Mouse (Mus musculus): ENCODE measurements around the gene Syt13. TPM values are rescaled to one million over a fixed set of nuclear protein-coding genes. Genes with fewer than 3 reads are reported as not detected.
A peak's percentile ranks its signal among the peaks of the same experiment; 100 is the strongest.

Syt13 gene
- polyA plus RNA-seq, 1 experiment from 2014 or later = 0.34 TPM

DNA sequence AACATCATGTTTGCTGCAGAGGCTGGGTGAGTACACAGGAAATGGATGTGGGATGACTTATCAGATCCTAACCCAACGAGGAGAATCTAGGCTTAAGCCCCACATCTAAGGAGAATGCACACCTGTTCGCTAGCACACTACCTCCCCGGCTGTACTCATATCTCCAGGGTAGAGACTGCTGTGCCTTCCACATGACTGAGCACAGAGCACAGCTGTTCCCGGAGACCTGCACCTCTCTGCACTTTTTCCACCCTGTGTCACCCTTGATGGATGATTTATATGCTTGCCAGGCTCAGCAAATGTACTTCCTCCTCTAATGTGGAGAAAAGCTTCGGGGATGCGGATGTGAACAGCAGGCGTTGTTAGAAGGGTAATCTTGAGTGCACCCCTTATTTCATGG is 16.2 kb downstream of the Syt13 start:
- no peak overlapping the region for H3K4me3 ChIP-seq
- no peak overlapping the region for H3K27ac ChIP-seq
- H3K36me3 ChIP-seq = no peaks in the 10 kb centered on the region
- WGBS = 64% methylated on average over 7 of the region's 7 CpGs
- no peak overlapping the region for H3K9ac ChIP-seq
- no peaks in the 10 kb centered on the region for H3K27me3 ChIP-seq
- ATAC-seq (replicated peaks; ENCODE audit: insufficient number of reproducible peaks, insufficient read depth, low FRiP score, low read depth) = 0 out of 2 replicates have a peak, but pooled peaks have one; percentile 21
- H3K4me2 ChIP-seq = no peak overlapping the region
- no peaks in the 10 kb centered on the region for H3K9me3 ChIP-seq (replicated peaks)
- peaks cover 4% of the 10 kb centered on the region; the same call in 1 of the 2 replicates for H3K4me1 ChIP-seq (replicated peaks)

DNA sequence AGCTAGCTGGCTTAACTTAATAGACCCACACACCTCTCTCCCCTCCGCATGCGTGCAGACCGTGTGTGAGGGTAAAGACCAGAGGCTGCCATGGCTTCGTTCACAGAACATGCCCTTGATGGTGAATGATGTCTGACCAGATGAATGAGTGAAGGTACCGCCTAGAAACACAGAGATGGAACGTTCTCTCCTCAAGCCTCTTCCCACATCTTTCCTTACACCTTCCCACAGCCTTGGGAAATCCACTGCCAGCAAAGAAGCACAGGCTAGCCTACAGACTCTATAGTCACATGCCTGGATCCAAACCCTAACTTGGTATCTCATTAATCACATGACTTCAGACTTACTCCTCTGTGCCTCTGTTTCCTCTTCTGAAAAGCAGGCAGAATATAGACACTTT is 18.5 kb downstream of the Syt13 start:
- no peak overlapping the region for H3K9ac ChIP-seq
- ATAC-seq (replicated peaks; ENCODE audit: insufficient number of reproducible peaks, insufficient read depth, low FRiP score, low read depth) = no peak
- 88% methylated on average over 6 of the region's 6 CpGs for WGBS

DNA sequence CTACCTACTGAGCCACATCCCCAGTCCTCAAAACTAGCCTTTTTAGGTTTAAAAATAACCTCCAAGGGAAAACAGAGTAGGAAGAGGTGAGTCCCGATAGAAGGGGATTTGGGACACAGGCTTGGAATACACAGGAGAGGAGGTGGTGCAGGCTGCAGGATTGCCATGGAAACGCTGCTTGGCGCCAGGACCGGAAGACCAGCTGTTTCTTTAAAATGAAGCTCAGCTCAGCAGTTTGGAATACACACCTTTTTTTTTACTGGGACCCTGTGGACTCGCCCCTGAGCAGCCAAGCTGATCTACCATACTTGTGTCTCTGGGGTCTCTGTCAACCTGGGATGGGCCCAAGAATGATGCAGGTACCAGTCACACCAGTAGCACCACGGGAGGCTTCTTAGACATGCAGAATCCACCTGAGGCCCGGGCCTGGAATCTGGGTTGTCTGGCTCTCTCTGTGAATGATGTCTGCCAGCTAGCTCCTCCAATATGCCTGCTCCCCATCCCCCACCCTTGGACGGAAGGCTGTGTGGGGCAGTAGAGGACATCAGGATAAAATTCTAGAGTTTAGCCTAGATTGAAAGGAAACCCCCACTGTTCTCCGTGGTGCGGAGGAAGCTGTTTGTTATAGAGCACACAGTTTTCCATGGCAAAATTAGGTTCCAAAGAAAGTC is 19.5 kb downstream of the Syt13 start:
- no peak for ATAC-seq (replicated peaks; ENCODE audit: insufficient number of reproducible peaks, insufficient read depth, low FRiP score, low read depth)
- no peak overlapping the region for H3K4me2 ChIP-seq
- no peaks in the 10 kb centered on the region for H3K27me3 ChIP-seq

More for the DNA sequence above, 18.5 kb downstream of the Syt13 start:
- peaks cover 8% of the 10 kb centered on the region; the same call in 1 of the 2 replicates for H3K4me1 ChIP-seq (replicated peaks)
- no peaks in the 10 kb centered on the region for H3K27me3 ChIP-seq
- no peak overlapping the region for H3K4me3 ChIP-seq
- H3K9me3 ChIP-seq (replicated peaks) = no peaks in the 10 kb centered on the region
- no peak overlapping the region for H3K27ac ChIP-seq
- no peak overlapping the region for H3K4me2 ChIP-seq
- no peaks in the 10 kb centered on the region for H3K36me3 ChIP-seq

GRCm38 (mm10) chr2:92935483-92935882 is 20.6 kb downstream of the Syt13 start:
- H3K27ac ChIP-seq = no peak overlapping the region
- H3K4me2 ChIP-seq = no peak overlapping the region
- H3K4me3 ChIP-seq = no peak overlapping the region
- ATAC-seq (replicated peaks; ENCODE audit: insufficient number of reproducible peaks, insufficient read depth, low FRiP score, low read depth) = no peak
- 72% methylated on average over 3 of the region's 3 CpGs for WGBS
- H3K4me1 ChIP-seq (replicated peaks) = peaks cover 8% of the 10 kb centered on the region; the same call in 1 of the 2 replicates
- no peaks in the 10 kb centered on the region for H3K27me3 ChIP-seq
- H3K9ac ChIP-seq = no peak overlapping the region
- H3K36me3 ChIP-seq = no peaks in the 10 kb centered on the region
- no peaks in the 10 kb centered on the region for H3K9me3 ChIP-seq (replicated peaks)

More for the DNA sequence above, 19.5 kb downstream of the Syt13 start:
- no peak overlapping the region for H3K4me3 ChIP-seq
- no peaks in the 10 kb centered on the region for H3K9me3 ChIP-seq (replicated peaks)
- no peaks in the 10 kb centered on the region for H3K36me3 ChIP-seq
- peaks cover 8% of the 10 kb centered on the region; the same call in 1 of the 2 replicates for H3K4me1 ChIP-seq (replicated peaks)
- H3K27ac ChIP-seq = no peak overlapping the region
- no peak overlapping the region for H3K9ac ChIP-seq
- WGBS = 29% methylated on average over 10 of the region's 10 CpGs

GRCm38 (mm10) chr2:92938063-92938462 is 23.2 kb downstream of the Syt13 start:
- WGBS = 84% methylated on average over 5 of the region's 5 CpGs
- H3K36me3 ChIP-seq = no peaks in the 10 kb centered on the region
- H3K9me3 ChIP-seq (replicated peaks) = no peaks in the 10 kb centered on the region
- no peak overlapping the region for H3K9ac ChIP-seq
- H3K27ac ChIP-seq = no peak overlapping the region
- no peak overlapping the region for H3K4me3 ChIP-seq
- no peak for ATAC-seq (replicated peaks; ENCODE audit: insufficient number of reproducible peaks, insufficient read depth, low FRiP score, low read depth)
- H3K4me2 ChIP-seq = no peak overlapping the region
- H3K4me1 ChIP-seq (replicated peaks) = peaks cover 11% of the 10 kb centered on the region
- no peaks in the 10 kb centered on the region for H3K27me3 ChIP-seq

DNA sequence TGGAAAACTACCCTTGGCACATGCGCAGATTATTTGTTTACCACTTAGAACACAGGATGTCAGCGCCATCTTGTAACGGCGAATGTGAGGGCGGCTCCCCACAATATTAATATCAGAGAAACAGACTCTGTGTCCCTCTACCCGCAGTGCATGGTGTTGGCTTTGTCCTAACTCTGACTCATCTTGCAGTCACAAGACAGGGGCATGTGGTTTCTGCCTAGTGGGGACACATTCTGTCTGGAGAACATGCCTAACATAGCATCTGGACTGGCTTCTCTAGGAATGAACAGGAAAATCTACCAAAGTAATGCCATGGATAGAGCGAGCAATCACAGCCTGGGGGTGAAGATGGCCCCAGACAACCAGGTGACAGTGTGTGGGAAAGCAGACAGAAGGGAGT is 23.9 kb downstream of the Syt13 start:
- WGBS = 92% methylated on average over 7 of the region's 7 CpGs

DNA sequence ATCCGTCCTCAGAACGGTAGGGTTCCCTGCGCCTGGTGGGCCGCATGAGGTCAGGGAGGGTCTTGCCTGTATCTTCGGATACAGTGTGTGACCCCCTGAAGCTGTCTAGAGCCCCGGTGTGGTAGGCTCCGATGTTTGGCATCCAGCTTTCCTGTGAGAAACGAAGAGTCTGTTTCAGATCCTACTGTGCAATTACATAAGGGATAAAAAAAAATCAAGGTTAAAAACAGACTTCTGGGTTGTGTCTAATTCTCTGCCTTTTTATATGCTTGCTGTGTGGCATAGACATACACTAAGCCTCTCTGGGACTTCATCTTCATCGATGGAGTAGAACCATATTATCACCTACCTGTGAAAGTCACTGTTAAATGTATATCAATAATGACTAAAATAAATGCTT is 26.1 kb downstream of the Syt13 start:
- Histone ChIP-seq H3K9me3 (replicated peaks) (no peaks in the 10 kb centered on the region), H3K36me3 (no peaks in the 10 kb centered on the region), H3K4me2 (no peak overlapping the region), H3K4me1 (replicated peaks) (peaks cover 16% of the 10 kb centered on the region), H3K4me3 (no peak overlapping the region), H3K9ac (no peak overlapping the region), H3K27ac (no peak overlapping the region), H3K27me3 (no peaks in the 10 kb centered on the region)
- 80% methylated on average over 9 of the region's 9 CpGs for WGBS
- no peak for ATAC-seq (replicated peaks; ENCODE audit: insufficient number of reproducible peaks, insufficient read depth, low FRiP score, low read depth)

More for the DNA sequence above, 23.9 kb downstream of the Syt13 start:
- no peaks in the 10 kb centered on the region for H3K9me3 ChIP-seq (replicated peaks)
- no peaks in the 10 kb centered on the region for H3K36me3 ChIP-seq
- no peak overlapping the region for H3K27ac ChIP-seq
- H3K9ac ChIP-seq = no peak overlapping the region
- no peaks in the 10 kb centered on the region for H3K27me3 ChIP-seq
- H3K4me2 ChIP-seq = no peak overlapping the region
- no peak overlapping the region for H3K4me3 ChIP-seq
- peaks cover 18% of the 10 kb centered on the region for H3K4me1 ChIP-seq (replicated peaks)
- no peak for ATAC-seq (replicated peaks; ENCODE audit: insufficient number of reproducible peaks, insufficient read depth, low FRiP score, low read depth)

DNA sequence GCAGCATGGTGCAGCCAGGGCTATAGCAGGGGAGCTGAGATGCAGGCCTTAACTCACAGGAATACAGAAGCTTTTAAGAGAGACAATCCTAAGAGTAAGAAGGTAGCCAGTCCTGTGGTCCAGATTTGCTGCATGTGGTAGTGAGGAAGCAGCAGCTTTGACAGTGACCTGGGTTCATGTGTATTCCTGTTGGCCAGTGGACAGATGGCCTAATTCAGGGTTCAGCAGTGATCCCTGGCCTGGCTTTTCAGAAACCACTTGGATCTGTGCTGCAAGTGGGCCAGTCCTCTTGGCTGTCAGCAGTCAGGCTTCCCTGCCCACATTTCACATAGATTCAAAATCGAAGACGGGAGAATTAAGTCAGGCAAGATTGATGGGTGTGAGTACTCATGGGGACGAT is 26.6 kb downstream of the Syt13 start:
- no peaks in the 10 kb centered on the region for H3K9me3 ChIP-seq (replicated peaks)
- 74% methylated on average over 3 of the region's 3 CpGs for WGBS
- H3K27ac ChIP-seq = no peak overlapping the region
- no peaks in the 10 kb centered on the region for H3K27me3 ChIP-seq
- no peak overlapping the region for H3K9ac ChIP-seq
- no peaks in the 10 kb centered on the region for H3K36me3 ChIP-seq
- ATAC-seq (replicated peaks; ENCODE audit: insufficient number of reproducible peaks, insufficient read depth, low FRiP score, low read depth) = no peak
- H3K4me1 ChIP-seq (replicated peaks) = peaks cover 16% of the 10 kb centered on the region
- H3K4me3 ChIP-seq = no peak overlapping the region
- no peak overlapping the region for H3K4me2 ChIP-seq

GRCm38 (mm10) chr2:92943406-92943805 is 28.5 kb downstream of the Syt13 start:
- H3K4me2 ChIP-seq = no peak overlapping the region
- ATAC-seq (replicated peaks; ENCODE audit: insufficient number of reproducible peaks, insufficient read depth, low FRiP score, low read depth) = no peak
- no peak overlapping the region for H3K27ac ChIP-seq
- peaks cover 19% of the 10 kb centered on the region for H3K4me1 ChIP-seq (replicated peaks)
- WGBS = 40% methylated on average over 3 of the region's 3 CpGs
- H3K27me3 ChIP-seq = 0 out of 2 replicates have a peak, but pooled peaks cover 6% of the 10 kb centered on the region
- no peak overlapping the region for H3K9ac ChIP-seq
- no peak overlapping the region for H3K4me3 ChIP-seq
- H3K9me3 ChIP-seq (replicated peaks) = no peaks in the 10 kb centered on the region
- H3K36me3 ChIP-seq = no peaks in the 10 kb centered on the region

GRCm38 (mm10) chr2:92944356-92944755 is 29.5 kb downstream of the Syt13 start:
- no peak for ATAC-seq (replicated peaks; ENCODE audit: insufficient number of reproducible peaks, insufficient read depth, low FRiP score, low read depth)
- WGBS = 74% methylated on average over 3 of the region's 3 CpGs
- no peaks in the 10 kb centered on the region for H3K9me3 ChIP-seq (replicated peaks)

DNA sequence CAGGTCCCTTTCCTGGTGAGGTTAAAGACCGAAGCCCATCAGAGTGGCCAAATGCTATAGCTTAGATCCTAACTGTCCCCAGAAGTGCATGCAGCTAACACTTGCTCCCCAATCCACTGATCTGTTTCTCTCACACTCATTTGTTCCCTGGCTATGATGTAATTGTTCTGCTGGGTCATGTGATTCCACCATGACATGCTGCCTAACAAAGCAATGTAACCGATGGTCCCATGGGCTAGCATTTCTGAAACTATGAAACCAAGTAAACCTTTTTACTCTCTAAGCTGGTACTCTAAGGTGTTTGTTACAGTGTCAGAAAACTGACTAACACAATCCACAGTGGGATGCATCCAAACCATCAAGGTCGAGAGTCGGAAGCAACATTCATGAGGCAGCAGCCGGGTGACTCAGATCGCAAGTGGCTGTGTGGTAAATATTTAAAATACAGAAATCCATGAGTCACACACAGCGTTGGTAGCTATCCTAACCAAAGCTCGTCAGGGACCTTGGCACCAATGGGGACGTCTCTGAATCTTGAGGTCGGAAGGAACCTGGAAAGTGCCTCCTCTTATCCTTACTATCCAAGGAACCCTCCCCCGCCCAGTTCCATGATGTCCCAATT is 30.3 kb downstream of the Syt13 start:
- H3K27ac ChIP-seq = no peak overlapping the region
- H3K27me3 ChIP-seq = 0 out of 2 replicates have a peak, but pooled peaks cover 6% of the 10 kb centered on the region
- WGBS = 89% methylated on average over 11 of the region's 11 CpGs
- no peak for ATAC-seq (replicated peaks; ENCODE audit: insufficient number of reproducible peaks, insufficient read depth, low FRiP score, low read depth)
- H3K9me3 ChIP-seq (replicated peaks) = no peaks in the 10 kb centered on the region
- H3K4me3 ChIP-seq = no peak overlapping the region
- H3K4me2 ChIP-seq = no peak overlapping the region
- peaks cover 23% of the 10 kb centered on the region for H3K4me1 ChIP-seq (replicated peaks)
- H3K9ac ChIP-seq = no peak overlapping the region
- no peaks in the 10 kb centered on the region for H3K36me3 ChIP-seq

More at GRCm38 (mm10) chr2:92944356-92944755, 29.5 kb downstream of the Syt13 start:
- H3K4me1 ChIP-seq (replicated peaks) = peaks cover 21% of the 10 kb centered on the region
- H3K9ac ChIP-seq = no peak overlapping the region
- H3K36me3 ChIP-seq = no peaks in the 10 kb centered on the region
- H3K4me2 ChIP-seq = no peak overlapping the region
- H3K27ac ChIP-seq = no peak overlapping the region
- H3K27me3 ChIP-seq = 0 out of 2 replicates have a peak, but pooled peaks cover 6% of the 10 kb centered on the region
- H3K4me3 ChIP-seq = no peak overlapping the region

Measured in heart, embryonic 15.5 days (tissue).